Mouse (Mus musculus): Measurements from ENCODE around the gene Gm10487. TPM values are rescaled to one million over a fixed set of nuclear protein-coding genes. Genes with fewer than 3 reads are reported as not detected.
"Not testable (repeated sequence)": the region's sequence is repeated elsewhere in the genome, so short reads cannot be mapped to it uniquely, and the experiment has no call there.

Gm10487 gene
- polyA plus RNA-seq (2014; fragmentation: Nextera tagmentation; extraction: Ambion mirVana), result not detected in 2 replicates

DNA sequence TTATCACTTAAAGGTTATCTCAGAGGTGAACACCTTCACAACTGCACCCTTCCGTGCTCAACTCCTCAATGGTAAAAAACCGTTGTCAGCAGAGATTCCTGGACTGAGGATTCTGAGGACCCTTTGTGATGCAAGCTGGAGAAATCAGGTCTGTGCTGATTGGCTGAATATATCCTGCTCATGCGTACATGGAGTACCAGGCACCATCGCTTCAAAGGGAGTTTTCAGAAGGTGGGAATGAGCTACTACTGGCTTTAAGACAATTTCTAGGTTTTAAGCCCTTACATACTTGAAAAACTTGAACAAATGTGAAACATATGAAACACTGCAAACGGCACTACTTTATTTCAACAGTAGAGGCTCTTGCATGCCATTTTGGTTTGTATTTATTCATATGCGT is at the start of gene Gm10487:
Gene Gm10487 (minus strand): TSS at position 101 of the 400 bp plus-strand sequence.
- H3K36me3 ChIP-seq (ENCODE audit: control insufficient read depth, insufficient read depth, low read length); H3K9ac ChIP-seq (ENCODE audit: low read length); H3K27ac ChIP-seq (ENCODE audit: low read depth); H3K9me3 ChIP-seq (ENCODE audit: control insufficient read depth, low read length); H3K4me2 ChIP-seq (ENCODE audit: low read length); DNase-seq (ENCODE audit: low spot score); H3K27me3 ChIP-seq (replicated peaks; ENCODE audit: control insufficient read depth, insufficient read depth, low read length); H3K4me1 ChIP-seq (replicated peaks; ENCODE audit: control insufficient read depth, insufficient read depth, low read length); ATAC-seq (replicated peaks; ENCODE audit: low FRiP score, low TSS enrichment, low read depth); H3K4me3 ChIP-seq (ENCODE audit: low read depth, low read length): not testable (repeated sequence)
- WGBS, result no CpG with 5 or more reads among the region's 6 CpGs

Data from intestine, embryonic 14.5 days (tissue).